Mouse (Mus musculus): ENCODE measurements around the gene Myo3b.

GRCm38 (mm10) chr2:70176823-70177708 is 138.1 kb downstream of the Myo3b start:
- TF ChIP-seq POLR2A (IDR thresholded peaks at IDR 0.05; ENCODE audit: extremely low read depth, insufficient read depth, low read length), result no peak
- no peak for TF ChIP-seq CTCF (IDR thresholded peaks at IDR 0.05; ENCODE audit: low read depth, low read length)

Measured in liver, adult 2 months (tissue).